Mouse (Mus musculus) c-Kit-positive CD71-negative TER-119-negative erythroid progenitor cells, embryonic 14.5 days (primary cell): ENCODE measurements at regions not wholly inside any gene's neighbourhood (a gene's known extent, or its start where the extent isn't known, plus 50 kb on each side); places are given as distances from the start of the nearest gene placed in this dataset.

Experiments used
- DNase-seq: peaks from one replicate; pipeline ENCODE4 v3.0.0-alpha.2; 2013; ENCODE audit warnings: low read depth

- DNase-seq = peak; percentile 57
These were observed 68.6 kb upstream of the Rph3a start for GRCm38 (mm10) chr5:121078531-121078930.

GRCm38 (mm10) chr5:121076741-121077140 is 66.8 kb upstream of the Rph3a start:
- DNase-seq = no peak

GRCm38 (mm10) chr5:121068821-121069220 is 58.9 kb upstream of the Rph3a start:
- DNase-seq = no peak

GRCm38 (mm10) chr5:121064721-121065120 is 54.8 kb upstream of the Rph3a start:
- no peak for DNase-seq

GRCm38 (mm10) chr5:121062930-121063584 is 53.2 kb upstream of the Rph3a start:
- DNase-seq = no peak

GRCm38 (mm10) chr5:121061688-121062087 is 51.8 kb upstream of the Rph3a start:
- no peak for DNase-seq
